Mouse (Mus musculus) layer of hippocampus, adult 2 months (tissue): Measurements from ENCODE around the gene Zfp553. TPM values are rescaled to one million over a fixed set of nuclear protein-coding genes. Genes with fewer than 3 reads are reported as not detected.

Source experiments
- DNase-seq, 2 experiments: peaks; one replicate each; pipeline ENCODE4 v3.0.0; 2022; ENCODE audit warnings: low spot score in 2 of 2
- H3K27ac ChIP-seq: fragments of 200-600 bp; 2 replicates; pipeline ENCODE4 v1.8.1; 2022
- H3K4me3 ChIP-seq: fragments of 200-600 bp; 2 replicates; pipeline ENCODE4 v1.8.1; 2022; ENCODE audit warnings: mild to moderate bottlenecking
- CTCF ChIP-seq: fragments of 200-600 bp; conservative IDR thresholded peaks from 2 replicates; pipeline ENCODE4 v1.8.1; 2022; ENCODE audit warnings: antibody characterized with exemption, mild to moderate bottlenecking, moderate library complexity
- long read RNA-seq, 2 experiments: library from polyadenylated mRNA; stranded (forward); transcript quantifications; one replicate each; pipeline ENCODE4 v2.0.0; 2021; ENCODE audit warnings: borderline mapping rate in 2 of 2
- total RNA-seq, 2 experiments: library from RNA; stranded (reverse); gene quantifications; 2 replicates each; pipeline ENCODE4 v1.2.3; 2021

The Zfp553 gene
- total RNA-seq = 10 to 100 TPM; 18.6 to 21.7 TPM
- long read RNA-seq, experiment 1, transcript Zfp553-202 (2 exons, 3,342 nt) = major isoform, 8 of 12 reads
- long read RNA-seq, experiment 1, partial matches to known transcripts = 0 of 12 reads
- long read RNA-seq, experiment 1, other reads (novel, unspliced or antisense) = 2 of 12 reads
- long read RNA-seq, experiment 2, transcript Zfp553-201 (2 exons, 3,043 nt) = minor isoform, 8 of 28 reads
- long read RNA-seq, experiment 2, transcript Zfp553-202 (2 exons, 3,342 nt) = major isoform, 19 of 28 reads
- long read RNA-seq, experiment 2, partial matches to known transcripts = 0 of 28 reads
- long read RNA-seq, experiment 2, other reads (novel, unspliced or antisense) = 1 of 28 reads

GRCm38 (mm10) chr7:127232622-127233367 is at the start of gene Zfp553, which contains the start of gene Sept1:
Gene Zfp553 (plus strand): TSS chr7:127233061.
Gene Sept1 (minus strand): TSS chr7:127233130.
- H3K4me3 ChIP-seq = peak within 1 kb of the TSS; percentile 88

GRCm38 (mm10) chr7:127183345-127183744 is 49.5 kb upstream of the Zfp553 start:
- DNase-seq = no peak
- Histone ChIP-seq H3K4me3 (no peak overlapping the region), H3K27ac (no peak overlapping the region)
- no peak for TF ChIP-seq CTCF

More at GRCm38 (mm10) chr7:127232622-127233367, at the start of gene Zfp553, which contains the start of gene Sept1:
- TF ChIP-seq CTCF = no peak
- peak within 1 kb of the TSS; percentile 95 for H3K27ac ChIP-seq
- peak; percentile 80 to 82 for DNase-seq

GRCm38 (mm10) chr7:127183828-127184227 is 49.0 kb upstream of the Zfp553 start:
- peak; percentile 43 for TF ChIP-seq CTCF
- Histone ChIP-seq H3K4me3 (no peak overlapping the region), H3K27ac (no peak overlapping the region)
- no peak for DNase-seq

GRCm38 (mm10) chr7:127184720-127185119 is 48.1 kb upstream of the Zfp553 start:
- DNase-seq = no peak
- no peak overlapping the region for H3K4me3 ChIP-seq
- no peak for TF ChIP-seq CTCF
- no peak overlapping the region for H3K27ac ChIP-seq

- no peak for DNase-seq
- TF ChIP-seq CTCF = peak; percentile 77
- H3K4me3 ChIP-seq = no peak overlapping the region
- H3K27ac ChIP-seq = no peak overlapping the region
These were observed 47.3 kb upstream of the Zfp553 start for GRCm38 (mm10) chr7:127185601-127186000.

- no peak overlapping the region for H3K4me3 ChIP-seq
- TF ChIP-seq CTCF = no peak
- no peak for DNase-seq
- no peak overlapping the region for H3K27ac ChIP-seq
These were observed 45.5 kb upstream of the Zfp553 start for GRCm38 (mm10) chr7:127187351-127187750.

- no peak overlapping the region for H3K27ac ChIP-seq
- no peak overlapping the region for H3K4me3 ChIP-seq
- no peak for DNase-seq
- TF ChIP-seq CTCF = no peak
These were observed 44.3 kb upstream of the Zfp553 start for GRCm38 (mm10) chr7:127188305-127189276.

GRCm38 (mm10) chr7:127190672-127191071 is 42.2 kb upstream of the Zfp553 start:
- H3K27ac ChIP-seq = no peak overlapping the region
- DNase-seq = no peak
- no peak for TF ChIP-seq CTCF
- no peak overlapping the region for H3K4me3 ChIP-seq

GRCm38 (mm10) chr7:127192989-127193388 is 39.9 kb upstream of the Zfp553 start:
- no peak for DNase-seq
- Histone ChIP-seq H3K27ac (no peak overlapping the region), H3K4me3 (no peak overlapping the region)
- TF ChIP-seq CTCF = no peak

- no peak for TF ChIP-seq CTCF
- no peak overlapping the region for H3K27ac ChIP-seq
- no peak for DNase-seq
- peak overlapping the region; percentile 74; the same call in 1 of the 2 replicates for H3K4me3 ChIP-seq
These were observed 38.7 kb upstream of the Zfp553 start for GRCm38 (mm10) chr7:127194011-127194632.

- peak overlapping the region; percentile 74 for H3K4me3 ChIP-seq
- H3K27ac ChIP-seq = peak overlapping the region; percentile 91; the same call in 1 of the 2 replicates
- DNase-seq = no peak
- TF ChIP-seq CTCF = no peak
These were observed 38.2 kb upstream of the Zfp553 start for GRCm38 (mm10) chr7:127194633-127195029.
